Mouse (Mus musculus) stomach, postnatal 0 days (tissue): Measurements from ENCODE around the gene Adam22.

Experiments used
- CTCF ChIP-seq: IDR thresholded peaks from 2 replicates; pipeline ENCODE4 v1.5.1; 2016; ENCODE audit warnings: antibody characterized with exemption, low read depth, mild to moderate bottlenecking, moderate library complexity
- EP300 ChIP-seq: optimal IDR thresholded peaks from 2 replicates; pipeline ENCODE3; 2016; ENCODE audit warnings: antibody characterized with exemption

- no peak for TF ChIP-seq CTCF
- no peak for TF ChIP-seq EP300
Measured at GRCm38 (mm10) chr5:8368328-8368692, 350 bp upstream of the Adam22 start.
